Mouse (Mus musculus) liver, embryonic 14.5 days (tissue): ENCODE results near the gene Rgs9.

ENCODE experiments used
- CTCF ChIP-seq: IDR thresholded peaks from 2 replicates; pipeline ENCODE4 v1.5.1; 2016; ENCODE audit warnings: antibody characterized with exemption, low read depth, control low read depth
- EP300 ChIP-seq: IDR thresholded peaks from 2 replicates; pipeline ENCODE4 v1.6.1; 2016; ENCODE audit warnings: antibody characterized with exemption, low read depth

- TF ChIP-seq CTCF (peak; percentile 62), EP300 (no peak)
Observed at GRCm38 (mm10) chr11:109316921-109317320, 19.0 kb upstream of the Rgs9 start.
